Comparison of ENCODE assay signal across 9 mouse cellular contexts in genomic region chr11:115160016-115160797, GRCm38 (mm10). TPM values are rescaled to one million over a fixed set of nuclear protein-coding genes. Genes with fewer than 3 reads are reported as not detected.
A peak's percentile ranks its signal among the peaks of the same experiment; 100 is the strongest.
DNase-seq lines count a peak whose midpoint lies in the region; ATAC-seq and TF ChIP-seq lines count a peak whose summit lies in the region.
"Had no signal": no experiment of that assay in that cellular context is flagged by ENCODE, and none has a peak within 500 bp of the region (broad histone marks: within the 10 kb centered on the region; RNA-seq: fewer than 3 reads in every experiment).

No protein-coding gene starts in this region.

- H3K36me3 ChIP-seq in midbrain, embryonic 10.5 days = no peaks in the 10 kb centered on the region
- no peaks in the 10 kb centered on the region for H3K36me3 ChIP-seq in midbrain, embryonic 16.5 days (ENCODE audit: control insufficient read depth, insufficient read depth, low read length)
- no peaks in the 10 kb centered on the region for H3K36me3 ChIP-seq in limb, embryonic 10.5 days
- no peaks in the 10 kb centered on the region for H3K36me3 ChIP-seq in small intestine, adult 2 months (ENCODE audit: control insufficient read depth, insufficient read depth, low read length)
- H3K36me3 ChIP-seq: liver, embryonic 15.5 days had no signal

- peak; percentile 84; the same call in 1 of the 2 replicates for TF ChIP-seq CTCF in small intestine, adult 2 months (IDR thresholded peaks at IDR 0.05; ENCODE audit: extremely low read depth, insufficient read length, insufficient replicate concordance, low read depth, low read length)

- no peaks in the 10 kb centered on the region for H3K9me3 ChIP-seq in midbrain, embryonic 10.5 days (replicated peaks)
- H3K9me3 ChIP-seq in midbrain, embryonic 16.5 days (replicated peaks; ENCODE audit: control insufficient read depth, low read length, poor library complexity, severe bottlenecking) = peaks cover 4% of the 10 kb centered on the region; the same call in 1 of the 2 replicates
- H3K9me3 ChIP-seq in limb, embryonic 10.5 days (replicated peaks) = no peaks in the 10 kb centered on the region
- H3K9me3 ChIP-seq: liver, embryonic 15.5 days had no signal

- TF ChIP-seq POLR2A in small intestine, adult 2 months (IDR thresholded peaks at IDR 0.05; ENCODE audit: low read depth, low read length) = no peak

- ATAC-seq in midbrain, embryonic 16.5 days = no peak
- ATAC-seq in activated CD4-positive, CD25-positive, alpha-beta regulatory T cell, adult 4 months = no peak

- peaks cover 81% of the 10 kb centered on the region for H3K27me3 ChIP-seq in midbrain, embryonic 10.5 days (ENCODE audit: low read depth, poor library complexity, severe bottlenecking)
- H3K27me3 ChIP-seq in midbrain, embryonic 16.5 days (ENCODE audit: control insufficient read depth, insufficient read depth, low read depth, low read length) = peaks cover 35% of the 10 kb centered on the region
- H3K27me3 ChIP-seq in limb, embryonic 10.5 days (ENCODE audit: low read depth, poor library complexity, severe bottlenecking) = peaks cover 60% of the 10 kb centered on the region
- 0 out of 2 replicates have a peak, but pooled peaks cover 3% of the 10 kb centered on the region for H3K27me3 ChIP-seq in small intestine, adult 2 months (ENCODE audit: control insufficient read depth, insufficient read depth, low read length)

- intact Hi-C loops in heart, postnatal 10 days (cut with DNase I) = loop anchor here (2.0 kb wide), 1 partner anchor 111 kb away; no protein-coding TSS in a partner anchor

- peak; percentile 58 for DNase-seq in midbrain, embryonic 10.5 days (ENCODE audit: low spot score)
- peak; percentile 70 for DNase-seq in NIH3T3 (ENCODE audit: low read depth)
- peak; percentile 89 for DNase-seq in cerebellum, adult 9-11 months
- peak; percentile 71 to 84 for DNase-seq in heart, postnatal 10 days
- DNase-seq in limb, embryonic 10.5 days (ENCODE audit: low spot score) = peak; percentile 67

- no peak overlapping the region for H3K27ac ChIP-seq in midbrain, embryonic 10.5 days (replicated peaks)
- H3K27ac ChIP-seq in midbrain, embryonic 16.5 days (ENCODE audit: low read length) = no peak overlapping the region
- H3K27ac ChIP-seq in limb, embryonic 10.5 days = no peak overlapping the region
- H3K27ac ChIP-seq in small intestine, adult 2 months (ENCODE audit: insufficient read depth, low read depth, low read length) = peak overlapping the region; percentile 95

- 49% methylated on average over 11 of the region's 11 CpGs for WGBS in midbrain, embryonic 10.5 days
- WGBS in midbrain, embryonic 16.5 days = 44% methylated on average over 11 of the region's 11 CpGs
- WGBS in limb, embryonic 10.5 days = 50% methylated on average over 11 of the region's 11 CpGs
- 44% methylated on average over 11 of the region's 11 CpGs for WGBS in small intestine, adult 2 months

- no peak overlapping the region for H3K4me2 ChIP-seq in midbrain, embryonic 16.5 days (ENCODE audit: low read length)
- H3K4me2 ChIP-seq: liver, embryonic 15.5 days had no signal

- H3K4me1 ChIP-seq in midbrain, embryonic 10.5 days = peaks cover 54% of the 10 kb centered on the region
- H3K4me1 ChIP-seq in midbrain, embryonic 16.5 days (ENCODE audit: control insufficient read depth, insufficient read depth, low read length) = peaks cover 19% of the 10 kb centered on the region
- H3K4me1 ChIP-seq in limb, embryonic 10.5 days = peaks cover 69% of the 10 kb centered on the region
- H3K4me1 ChIP-seq in small intestine, adult 2 months (ENCODE audit: control insufficient read depth, insufficient read depth, insufficient read length, low read length) = peaks cover 24% of the 10 kb centered on the region

- no peak overlapping the region for H3K4me3 ChIP-seq in midbrain, embryonic 10.5 days
- no peak overlapping the region for H3K4me3 ChIP-seq in midbrain, embryonic 16.5 days (ENCODE audit: low read depth, low read length)
- no peak overlapping the region for H3K4me3 ChIP-seq in limb, embryonic 10.5 days
- no peak overlapping the region for H3K4me3 ChIP-seq in small intestine, adult 2 months (ENCODE audit: low read depth, low read length)
- H3K4me3 ChIP-seq: liver, embryonic 15.5 days had no signal

- H3K9ac ChIP-seq in midbrain, embryonic 16.5 days (ENCODE audit: low read depth, low read length) = no peak overlapping the region
- H3K9ac ChIP-seq: liver, embryonic 15.5 days had no signal

RNA-seq across cellular contexts. Expression of gene Slc9a3r1, which starts 2.9 kb away (rescaled TPM):
- 36.8 and 37.8 TPM in 2 replicates for polyA plus RNA-seq in midbrain, embryonic 10.5 days (2016; fragmentation: Nextera tagmentation; extraction: Ambion mirVana)
- 47.5 and 57.5 TPM in 2 replicates for polyA plus RNA-seq in midbrain, embryonic 16.5 days (2015; fragmentation: Nextera tagmentation; extraction: Ambion mirVana)
- 10 to 100 TPM; 11.9 to 17.4 TPM for total RNA-seq in heart, postnatal 10 days (2021)
- 30.7 and 32.2 TPM in 2 replicates for polyA plus RNA-seq in limb, embryonic 10.5 days (2016; fragmentation: Nextera tagmentation; extraction: Ambion mirVana)
- 314 and 949 TPM in 2 replicates for polyA plus RNA-seq in small intestine, adult 2 months (2012; rRNA removed)
- polyA plus RNA-seq in activated CD4-positive, CD25-positive, alpha-beta regulatory T cell, adult 4 months (2017; shearing (Covaris generic)) = 100 to 1,000 TPM; 166 to 228 TPM

RNA-seq across cellular contexts. Expression of gene Cd300lf, which starts 26.4 kb away (rescaled TPM):
- polyA plus RNA-seq in midbrain, embryonic 10.5 days (2016; fragmentation: Nextera tagmentation; extraction: Ambion mirVana) = 0.21 TPM in 1 of 2 replicates, not detected in the other
- 0.34 TPM in 1 of 2 replicates, not detected in the other for polyA plus RNA-seq in midbrain, embryonic 16.5 days (2015; fragmentation: Nextera tagmentation; extraction: Ambion mirVana)
- under 1 TPM; 0.15 to 0.48 TPM for total RNA-seq in heart, postnatal 10 days (2021)
- 0.06 TPM in 1 of 2 replicates, not detected in the other for polyA plus RNA-seq in limb, embryonic 10.5 days (2016; fragmentation: Nextera tagmentation; extraction: Ambion mirVana)
- polyA plus RNA-seq in small intestine, adult 2 months (2012; rRNA removed) = 3.9 and 6.9 TPM in 2 replicates
- 1 to 10 TPM in 1 of 2 experiments, under 1 TPM in 1; 0.37 to 1.5 TPM for polyA plus RNA-seq in activated CD4-positive, CD25-positive, alpha-beta regulatory T cell, adult 4 months (2017; shearing (Covaris generic))

RNA-seq across cellular contexts. Expression of gene Tmem104, which starts 27.1 kb away (rescaled TPM):
- 7.1 and 11.3 TPM in 2 replicates for polyA plus RNA-seq in midbrain, embryonic 10.5 days (2016; fragmentation: Nextera tagmentation; extraction: Ambion mirVana)
- polyA plus RNA-seq in midbrain, embryonic 16.5 days (2015; fragmentation: Nextera tagmentation; extraction: Ambion mirVana) = 12.5 and 14.9 TPM in 2 replicates
- 10 to 100 TPM; 10.9 TPM for total RNA-seq in heart, postnatal 10 days (2021)
- 9.1 and 9.8 TPM in 2 replicates for polyA plus RNA-seq in limb, embryonic 10.5 days (2016; fragmentation: Nextera tagmentation; extraction: Ambion mirVana)
- polyA plus RNA-seq in small intestine, adult 2 months (2012; rRNA removed) = 10.0 and 21.0 TPM in 2 replicates
- polyA plus RNA-seq in activated CD4-positive, CD25-positive, alpha-beta regulatory T cell, adult 4 months (2017; shearing (Covaris generic)) = 10 to 100 TPM in 1 of 2 experiments, 1 to 10 TPM in 1; 9.3 to 11.9 TPM

RNA-seq across cellular contexts. Expression of gene Nat9, which starts 27.5 kb away (rescaled TPM):
- 17.8 and 19.5 TPM in 2 replicates for polyA plus RNA-seq in midbrain, embryonic 10.5 days (2016; fragmentation: Nextera tagmentation; extraction: Ambion mirVana)
- polyA plus RNA-seq in midbrain, embryonic 16.5 days (2015; fragmentation: Nextera tagmentation; extraction: Ambion mirVana) = 23.2 and 23.9 TPM in 2 replicates
- total RNA-seq in heart, postnatal 10 days (2021) = 10 to 100 TPM; 14.8 to 19.9 TPM
- polyA plus RNA-seq in limb, embryonic 10.5 days (2016; fragmentation: Nextera tagmentation; extraction: Ambion mirVana) = 15.6 and 22.7 TPM in 2 replicates
- 22.7 and 35.6 TPM in 2 replicates for polyA plus RNA-seq in small intestine, adult 2 months (2012; rRNA removed)
- 10 to 100 TPM; 14.0 to 14.6 TPM for polyA plus RNA-seq in activated CD4-positive, CD25-positive, alpha-beta regulatory T cell, adult 4 months (2017; shearing (Covaris generic))
